Mouse (Mus musculus) kidney, embryonic 15.5 days (tissue): ENCODE measurements around the gene Impg2. TPM values are rescaled to one million over a fixed set of nuclear protein-coding genes. Genes with fewer than 3 reads are reported as not detected.

Experiments
- ATAC-seq: fragments of 200-750 bp; cut with Nextera tagmentation; replicated peaks from 2 replicates; pipeline ENCODE4 v1.8.0; 2017; ENCODE audit warnings: moderate TSS enrichment; ENCODE audit not compliant: low FRiP score
- H3K27ac ChIP-seq: fragments of 300-500 bp; sonication (generic); 2 replicates; pipeline ENCODE4 v1.5.1; 2015; ENCODE audit warnings: mild to moderate bottlenecking, inconsistent platforms
- H3K27me3 ChIP-seq: fragments of 300-500 bp; sonication (generic); 2 replicates; pipeline ENCODE4 v1.6.1; 2015; ENCODE audit warnings: inconsistent platforms
- H3K36me3 ChIP-seq: fragments of 300-500 bp; sonication (generic); 2 replicates; pipeline ENCODE4 v1.6.1; 2015; ENCODE audit warnings: inconsistent platforms
- H3K4me1 ChIP-seq: fragments of 300-500 bp; sonication (generic); 2 replicates; pipeline ENCODE4 v1.6.1; 2015; ENCODE audit warnings: inconsistent platforms
- H3K4me2 ChIP-seq: fragments of 300-500 bp; sonication (generic); 2 replicates; pipeline ENCODE4 v1.6.1; 2015; ENCODE audit warnings: moderate library complexity, mild to moderate bottlenecking, inconsistent platforms
- H3K4me3 ChIP-seq: fragments of 300-500 bp; sonication (generic); replicated peaks from 2 replicates; pipeline ENCODE4 v1.5.1; 2015; ENCODE audit warnings: mild to moderate bottlenecking, inconsistent platforms
- H3K9ac ChIP-seq: fragments of 300-500 bp; sonication (generic); 2 replicates; pipeline ENCODE4 v1.6.1; 2015; ENCODE audit warnings: mild to moderate bottlenecking, inconsistent platforms
- H3K9me3 ChIP-seq: fragments of 300-500 bp; sonication (generic); replicated peaks from 2 replicates; pipeline ENCODE4 v1.6.1; 2016; ENCODE audit warnings: inconsistent platforms
- WGBS: fragments of 180-500 bp; shearing (Covaris S2); methylation state at CpG from one replicate; pipeline ENCODE4 v1.1.7; 2015; ENCODE audit warnings: mixed read lengths; 5-methylcytosine and 5-hydroxymethylcytosine counted together
- polyA plus RNA-seq: library from polyadenylated mRNA; unstranded; fragments of >200 nt; fragmentation: Nextera tagmentation; extraction: Ambion mirVana; gene quantifications from 2 replicates; pipeline ENCODE4 v1.2.1, GENCODE M21; 2015

Impg2 gene
- polyA plus RNA-seq, 1 experiment from 2014 or later: 0.10 TPM

GRCm38 (mm10) chr16:56304167-56304566 is 100.1 kb downstream of the Impg2 start:
- 0 out of 2 replicates have a peak, but pooled peaks cover 2% of the 10 kb centered on the region for H3K4me1 ChIP-seq
- no peaks in the 10 kb centered on the region for H3K36me3 ChIP-seq
- no peak overlapping the region for H3K27ac ChIP-seq
- no peaks in the 10 kb centered on the region for H3K9me3 ChIP-seq
- H3K4me3 ChIP-seq: no peak overlapping the region
- no peak overlapping the region for H3K9ac ChIP-seq
- H3K4me2 ChIP-seq: no peak overlapping the region
- no peaks in the 10 kb centered on the region for H3K27me3 ChIP-seq
- WGBS: 90% methylated on average over 4 of the region's 4 CpGs
- ATAC-seq: no peak

- no peak overlapping the region for H3K4me2 ChIP-seq
- H3K9me3 ChIP-seq: no peaks in the 10 kb centered on the region
- H3K27me3 ChIP-seq: no peaks in the 10 kb centered on the region
- no peak overlapping the region for H3K4me3 ChIP-seq
- H3K36me3 ChIP-seq: no peaks in the 10 kb centered on the region
- peak; percentile 90 for ATAC-seq
- 76% methylated on average over 4 of the region's 4 CpGs for WGBS
- no peaks in the 10 kb centered on the region for H3K4me1 ChIP-seq
- no peak overlapping the region for H3K27ac ChIP-seq
- no peak overlapping the region for H3K9ac ChIP-seq
These were observed 103.5 kb downstream of the Impg2 start for GRCm38 (mm10) chr16:56307575-56307974.

DNA sequence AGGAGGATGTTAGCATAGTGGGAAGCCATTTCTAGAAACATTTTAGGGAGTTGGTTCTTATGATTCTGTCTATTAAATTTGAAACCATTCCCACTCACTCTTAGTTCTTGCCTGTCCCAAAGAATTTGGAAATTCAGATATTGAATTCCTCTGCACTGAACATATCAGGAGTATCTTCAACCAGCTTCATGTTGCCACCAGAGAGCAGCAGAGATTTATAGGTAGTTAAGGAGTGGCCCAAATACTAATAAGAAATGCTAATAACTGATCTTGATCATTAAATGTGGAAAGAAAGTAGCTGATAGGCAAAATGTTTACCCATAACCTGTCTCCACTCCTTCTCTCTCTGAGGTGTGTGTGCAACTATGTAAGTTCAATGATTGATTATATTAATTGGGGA is 107.2 kb downstream of the Impg2 start:
- no peaks in the 10 kb centered on the region for H3K27me3 ChIP-seq
- no peak overlapping the region for H3K9ac ChIP-seq
- H3K4me1 ChIP-seq: no peaks in the 10 kb centered on the region
- ATAC-seq: no peak
- H3K4me2 ChIP-seq: no peak overlapping the region
- no peak overlapping the region for H3K4me3 ChIP-seq
- H3K27ac ChIP-seq: no peak overlapping the region
- H3K9me3 ChIP-seq: no peaks in the 10 kb centered on the region
- no peaks in the 10 kb centered on the region for H3K36me3 ChIP-seq

Other genes starting within 250 kb of the Impg2 start
- 771 and 828 TPM in 2 replicates for gene Rpl24, start 238.0 kb upstream of the Impg2 start, polyA plus RNA-seq
- gene Zbtb11, start 230.4 kb upstream of the Impg2 start, polyA plus RNA-seq: 19.5 and 19.9 TPM in 2 replicates
- gene Pcnp, start 174.6 kb upstream of the Impg2 start, polyA plus RNA-seq: 216 and 240 TPM in 2 replicates
- 28.8 and 28.9 TPM in 2 replicates for gene Trmt10c, start 166.5 kb upstream of the Impg2 start, polyA plus RNA-seq
- gene Senp7, start 156.0 kb upstream of the Impg2 start, polyA plus RNA-seq: 28.8 and 33.2 TPM in 2 replicates